Mouse (Mus musculus) bone marrow, adult 2 months (tissue): ENCODE measurements around the gene Plpp3.

ENCODE experiments used
- CTCF ChIP-seq: fragments of 200-500 bp; IDR thresholded peaks from 2 replicates; pipeline ENCODE4 v1.5.1; 2011; ENCODE audit warnings: low read length, control low read depth; ENCODE audit not compliant: control insufficient read depth, insufficient read depth
- POLR2A ChIP-seq: fragments of 200-500 bp; IDR thresholded peaks from 2 replicates; pipeline ENCODE4 v1.6.1; 2011; ENCODE audit warnings: low read depth, mild to moderate bottlenecking, control low read depth, low read length, borderline replicate concordance; ENCODE audit not compliant: control insufficient read depth

DNA sequence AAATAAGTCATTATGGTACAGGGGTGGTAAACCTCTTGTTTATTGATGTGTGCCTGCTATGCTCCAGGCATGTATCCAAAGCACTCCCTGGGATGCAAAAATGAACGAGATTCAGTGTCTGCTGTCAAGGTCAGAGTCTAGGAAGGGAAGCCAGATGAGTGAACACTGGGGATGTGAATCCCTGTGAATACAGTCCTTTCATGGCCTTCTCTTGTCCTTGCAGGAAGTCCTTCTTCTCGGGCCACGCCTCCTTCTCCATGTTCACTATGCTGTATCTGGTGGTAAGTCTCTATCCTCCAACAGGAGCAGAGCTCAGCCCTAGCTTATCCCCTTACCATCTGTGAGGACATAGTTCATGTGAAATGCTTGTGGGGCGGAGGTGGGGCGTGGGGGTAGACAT lies 51.8 kb downstream of the Plpp3 start:
- TF ChIP-seq CTCF: no peak
- no peak for TF ChIP-seq POLR2A
